Mouse (Mus musculus): ENCODE measurements around the gene Thap4.
"Not testable (repeated sequence)": the region's sequence is repeated elsewhere in the genome, so short reads cannot be mapped to it uniquely, and the experiment has no call there.

The Thap4 gene
- long read RNA-seq, experiment 1, full-length matches to known transcripts: 5 of 5 reads
- long read RNA-seq, experiment 1, partial matches to known transcripts: 0 of 5 reads
- long read RNA-seq, experiment 1, other reads (novel, unspliced or antisense): 0 of 5 reads
- long read RNA-seq, experiment 2, full-length matches to known transcripts: 7 of 9 reads
- long read RNA-seq, experiment 2, partial matches to known transcripts: 2 of 9 reads
- long read RNA-seq, experiment 2, other reads (novel, unspliced or antisense): 0 of 9 reads

DNA sequence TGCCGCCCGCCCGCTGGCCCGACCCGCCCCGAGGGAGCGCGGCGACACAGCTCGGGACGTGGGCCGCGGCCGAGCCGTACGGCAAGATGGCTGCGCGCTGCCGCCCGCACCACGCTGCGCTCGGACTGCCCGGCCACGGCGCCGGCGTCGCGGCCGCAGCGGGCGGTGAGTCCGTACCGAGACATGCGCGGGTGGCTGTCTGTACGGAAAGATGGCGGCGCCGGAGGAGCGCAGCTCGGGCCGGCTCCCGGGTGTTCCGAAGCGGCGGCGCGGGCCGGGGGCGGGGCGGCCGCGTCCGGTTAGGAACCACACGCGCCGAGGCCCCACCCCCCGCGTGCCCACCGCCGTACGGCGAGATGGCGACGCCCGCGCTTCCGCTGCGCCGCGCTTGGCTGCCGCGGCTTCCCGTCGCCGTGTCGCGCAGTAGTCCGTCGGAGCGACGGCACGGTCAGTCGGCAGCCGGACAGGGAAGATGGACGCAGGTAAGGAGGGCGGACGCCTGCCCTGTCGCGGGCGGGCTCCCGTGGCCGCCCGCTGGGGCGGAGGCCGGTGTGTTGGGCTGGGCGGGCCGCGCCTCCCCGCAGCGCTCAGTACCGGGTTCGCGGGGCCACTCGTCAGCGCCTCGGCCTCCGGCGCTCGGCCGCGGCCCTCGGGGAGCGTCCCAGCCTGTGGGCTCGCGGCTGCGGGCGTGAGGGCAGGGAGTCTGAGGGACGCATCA, at the start of gene Thap4:
Thap4 (minus strand) TSS at position 292 of the 718 bp plus-strand sequence.
- intact Hi-C loops (cut with DNase I): loop anchor here (5.0 kb wide), 1 partner anchor 48 kb away; the partner anchor contains the start of genes Dtymk and Ing5

DNA sequence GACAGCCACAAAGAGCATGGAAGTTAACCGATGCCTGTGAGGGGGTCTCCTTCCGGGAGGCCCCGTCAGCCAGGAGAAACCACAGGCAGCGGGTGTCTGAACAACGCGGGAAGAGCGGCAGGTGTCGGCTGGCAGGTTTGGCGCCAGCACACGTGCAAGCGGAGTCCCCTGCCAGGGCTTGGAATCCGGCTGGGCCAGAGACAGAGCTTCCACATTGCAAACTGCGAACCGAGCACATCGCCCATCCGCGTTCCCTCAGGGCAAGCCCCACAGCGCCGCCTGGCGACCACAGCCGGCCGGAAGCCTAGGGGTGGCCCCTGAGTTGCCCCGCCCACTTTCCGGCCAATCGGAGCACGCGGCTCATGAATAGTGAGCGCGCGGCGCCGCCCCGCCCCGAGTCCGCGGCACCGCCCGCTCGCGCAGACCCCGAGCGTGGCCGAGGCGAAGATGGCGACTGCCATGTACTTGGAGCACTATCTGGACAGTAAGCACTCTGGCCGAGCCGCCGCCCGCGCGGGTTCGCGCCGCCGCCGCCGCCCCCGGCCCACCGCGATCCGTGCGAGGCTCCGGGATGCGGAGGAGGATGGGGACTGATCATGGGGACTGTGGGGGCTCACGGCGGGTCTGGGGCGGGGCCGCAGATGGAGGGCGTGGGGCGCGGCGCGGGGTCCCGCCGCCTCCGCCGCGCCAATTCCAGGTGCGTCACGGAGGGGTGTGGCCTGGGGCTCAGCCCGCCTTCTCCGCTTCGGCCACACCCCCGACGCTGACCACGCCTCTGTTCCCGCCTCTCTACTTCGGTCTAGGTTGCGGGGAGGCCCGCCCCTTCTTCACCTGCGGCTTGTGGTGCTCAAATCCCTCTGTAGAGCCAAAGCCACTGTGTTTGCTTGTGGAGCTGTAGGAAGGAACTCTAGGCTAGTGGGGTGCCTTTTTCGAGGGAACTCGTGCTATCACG, 49.2 kb upstream of the Thap4 start, which contains the start of gene Ing5:
Ing5 (plus strand) TSS at position 410 of the 952 bp plus-strand sequence.
- intact Hi-C loops (cut with DNase I): loop anchor here (5.0 kb wide), 1 partner anchor 47 kb away; no protein-coding TSS in a partner anchor

DNA sequence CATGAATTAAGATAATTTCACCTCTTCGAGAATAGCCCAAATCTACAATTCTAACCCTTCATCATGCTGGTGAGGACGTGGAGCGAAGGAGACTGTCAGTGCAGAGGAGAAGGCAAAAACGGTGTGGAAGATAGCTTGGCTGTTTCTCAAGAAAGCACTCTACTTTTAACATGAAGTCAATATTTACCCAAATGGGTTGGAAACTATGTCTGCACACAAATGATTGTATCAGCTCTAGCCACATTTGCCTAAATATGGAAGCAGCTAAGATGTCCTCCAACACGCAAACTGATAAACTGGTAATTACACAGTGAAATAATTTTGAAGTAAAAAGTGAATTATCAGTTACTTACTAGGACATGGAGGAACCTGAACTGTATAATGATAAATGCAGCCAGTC, 48.1 kb upstream of the Thap4 start:
- intact Hi-C loops (cut with DNase I): loop anchor here (5.0 kb wide), 1 partner anchor 45 kb away; no protein-coding TSS in a partner anchor

DNA sequence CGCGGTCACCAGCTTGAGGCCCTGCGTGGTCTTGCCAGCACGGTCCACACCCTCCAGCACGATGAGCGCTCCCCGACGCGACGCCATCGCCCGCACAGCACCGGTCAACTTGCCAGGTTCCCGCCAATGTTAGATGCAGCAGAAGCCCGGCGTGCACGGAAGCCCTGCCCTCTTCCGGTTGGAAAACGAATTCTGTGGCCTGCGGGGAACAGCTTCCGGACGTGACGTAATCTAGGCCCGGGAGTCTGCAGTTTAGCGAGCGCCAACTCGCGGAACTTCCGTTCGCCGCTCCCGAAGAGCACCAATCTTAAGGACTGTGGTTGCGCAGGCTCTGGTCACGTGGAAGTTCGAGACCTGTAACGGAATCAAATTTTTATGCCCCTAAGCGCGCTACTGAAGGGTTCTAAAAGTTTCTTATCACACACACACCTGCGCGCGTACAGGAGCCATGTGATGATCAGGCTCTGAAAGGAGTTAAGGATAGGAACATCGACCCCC, 47.1 kb upstream of the Thap4 start, which contains the start of gene Dtymk:
Dtymk (minus strand) TSS at position 194 of the 498 bp plus-strand sequence.
- intact Hi-C loops (cut with DNase I): loop anchor here (5.0 kb wide), 1 partner anchor 44 kb away; no protein-coding TSS in a partner anchor

DNA sequence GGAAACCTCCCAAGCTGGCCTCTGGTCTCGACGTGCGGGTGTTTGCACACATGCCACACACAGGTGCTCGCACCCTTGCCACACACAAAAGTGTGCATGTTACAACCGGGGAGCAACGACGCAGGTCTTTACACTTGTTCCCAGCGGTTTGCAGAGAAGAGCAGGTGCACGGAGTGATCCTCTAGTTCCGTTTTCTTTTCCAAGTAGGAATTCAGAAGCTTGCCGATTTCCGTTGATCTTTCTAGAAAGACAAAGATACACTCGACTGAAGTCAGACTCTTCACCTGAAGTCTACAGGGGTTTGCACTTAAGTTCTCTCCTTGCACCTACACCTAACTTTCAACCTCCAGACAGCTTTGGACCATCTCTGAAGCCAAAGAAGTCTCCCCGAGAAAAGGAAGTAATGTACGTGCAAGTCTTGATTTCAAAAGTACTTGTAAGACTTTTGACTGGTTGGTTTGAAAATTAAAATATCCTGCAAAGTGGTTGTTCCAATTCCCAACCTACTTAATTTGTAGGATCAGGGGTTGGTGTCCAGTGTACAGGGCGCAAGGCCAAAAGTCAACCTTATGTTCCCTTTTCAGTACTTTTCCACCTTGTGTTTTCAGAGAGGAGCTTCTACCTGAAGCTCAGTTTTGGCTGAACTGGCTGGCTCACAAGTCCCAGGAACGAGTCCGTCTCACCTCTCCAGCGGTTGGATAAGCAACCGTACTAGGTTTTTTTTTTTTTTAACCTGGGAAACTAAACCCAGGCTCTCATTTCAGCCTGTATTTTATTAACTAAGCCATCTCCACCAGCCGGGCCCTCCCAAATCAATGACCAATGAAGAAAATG, 46.2 kb upstream of the Thap4 start:
- intact Hi-C loops (cut with DNase I): loop anchor here (5.0 kb wide), 1 partner anchor 44 kb away; no protein-coding TSS in a partner anchor

DNA sequence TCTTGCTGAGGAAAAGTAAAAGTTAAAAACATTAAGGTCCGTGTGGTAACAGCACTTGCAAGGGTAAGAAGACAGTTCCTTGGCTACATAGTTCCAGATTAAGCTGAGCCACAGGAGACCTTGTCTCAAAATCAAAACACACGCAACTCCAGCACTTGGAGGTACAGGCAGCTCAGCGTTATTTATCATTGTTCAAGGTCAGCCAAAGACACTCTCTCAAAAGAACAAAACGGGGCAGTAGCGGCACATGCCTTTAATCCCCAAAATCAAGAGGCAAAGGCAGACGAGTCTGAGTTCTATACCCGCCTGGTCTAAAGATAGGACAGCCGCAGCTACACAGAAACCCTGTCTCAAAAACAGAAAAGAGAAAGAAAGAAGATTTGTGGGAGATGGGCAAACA, 41.2 kb upstream of the Thap4 start:
- intact Hi-C loops (cut with DNase I): no loop called here

DNA sequence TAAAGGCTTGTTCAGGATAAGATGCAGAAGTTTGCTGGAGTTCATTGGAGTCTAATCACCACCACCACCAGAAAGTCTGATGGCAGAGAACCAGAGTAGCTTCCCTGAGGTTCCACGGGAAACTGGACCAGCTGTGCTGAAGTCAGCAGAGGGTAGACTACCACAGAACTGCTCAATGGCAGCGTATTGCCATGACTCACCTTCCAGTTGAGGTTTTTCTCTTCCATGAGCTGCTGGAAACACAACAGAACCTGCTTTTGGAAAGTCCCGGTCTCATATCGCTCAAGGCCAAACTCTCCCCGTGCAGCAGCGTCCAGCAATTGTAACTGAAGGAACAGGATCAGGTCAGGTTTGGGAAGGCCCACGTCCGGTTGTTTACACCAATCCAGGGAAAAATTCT, 39.9 kb upstream of the Thap4 start:
- intact Hi-C loops (cut with DNase I): no loop called here

DNA sequence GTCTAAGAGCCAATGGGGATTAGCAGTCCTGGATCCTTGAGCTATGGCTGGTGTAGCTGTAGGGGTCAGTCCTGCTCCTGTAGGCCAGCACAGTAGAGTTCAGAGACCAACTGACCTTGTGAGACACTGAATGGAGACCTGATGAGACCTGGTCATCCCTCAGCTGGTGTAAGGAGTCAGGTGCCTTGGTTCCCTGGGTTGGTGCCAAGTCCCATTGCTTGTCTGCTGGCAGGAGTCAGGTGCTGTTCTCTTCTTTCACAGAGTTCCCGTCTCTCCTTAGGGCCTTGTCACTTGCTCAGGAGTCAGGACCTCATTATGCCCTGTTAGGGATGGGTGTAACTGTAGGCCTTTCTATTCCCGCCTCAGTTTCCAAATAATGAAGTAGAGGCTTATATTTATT, 32.2 kb upstream of the Thap4 start:
- intact Hi-C loops (cut with DNase I): no loop called here

DNA sequence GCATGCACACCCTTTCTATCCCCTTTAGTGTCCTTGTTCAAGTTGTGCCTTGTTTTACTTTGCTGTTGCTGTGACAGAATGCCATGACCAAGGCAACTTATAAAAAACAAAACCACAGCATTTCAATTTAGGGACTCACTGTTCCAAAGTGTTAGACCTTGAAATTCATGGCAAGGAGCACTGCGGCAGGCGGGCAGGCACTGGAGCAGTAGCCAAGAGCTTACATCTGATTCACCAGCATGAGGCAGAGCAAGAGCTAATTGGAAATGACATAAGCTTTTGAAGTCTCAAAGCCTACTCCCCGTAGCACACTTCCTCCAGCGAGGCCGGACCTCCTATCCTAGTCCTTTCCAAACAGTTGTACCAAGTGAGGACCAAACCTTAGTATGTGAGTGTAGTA, 22.0 kb upstream of the Thap4 start:
- intact Hi-C loops (cut with DNase I): no loop called here

DNA sequence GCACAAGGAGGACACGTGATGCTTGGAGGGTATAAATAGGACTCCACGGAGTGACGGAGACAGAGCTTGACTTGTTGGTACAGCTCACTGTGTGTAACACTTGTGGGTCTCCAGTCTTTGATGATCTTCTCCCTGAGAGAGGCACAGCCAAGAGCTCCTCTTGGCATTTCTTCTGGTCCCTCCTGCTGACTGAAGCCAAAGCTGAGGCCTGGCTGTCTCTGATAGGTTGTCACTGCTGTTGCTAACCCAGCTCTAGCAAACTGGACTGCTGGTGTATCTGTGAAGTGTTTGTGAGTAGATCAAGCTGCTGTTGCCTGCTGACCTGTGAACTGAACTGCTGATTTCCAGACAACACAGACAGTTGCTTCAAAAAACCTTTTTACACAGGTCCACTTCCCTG, 15.2 kb upstream of the Thap4 start:
- intact Hi-C loops (cut with DNase I): no loop called here

DNA sequence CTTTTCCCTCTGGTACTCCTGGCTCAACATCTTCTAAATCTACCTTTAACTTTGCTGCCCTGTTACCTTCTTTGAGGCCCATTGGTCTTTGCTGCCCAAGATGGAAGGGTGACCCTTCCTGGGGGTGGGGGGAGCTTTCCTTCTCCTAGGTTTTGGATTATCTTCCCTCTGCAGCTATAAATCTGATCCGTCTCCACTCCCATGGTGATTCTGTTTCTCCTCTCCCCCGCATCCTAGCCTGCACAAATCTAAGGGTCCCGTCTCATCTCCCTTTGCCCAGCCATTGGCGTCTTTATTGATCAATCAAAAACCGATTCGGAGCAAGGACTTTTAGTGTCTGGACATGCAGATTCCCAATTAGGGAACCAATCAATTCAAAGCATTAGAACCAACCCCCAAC, 12.9 kb upstream of the Thap4 start:
- intact Hi-C loops (cut with DNase I): no loop called here

DNA sequence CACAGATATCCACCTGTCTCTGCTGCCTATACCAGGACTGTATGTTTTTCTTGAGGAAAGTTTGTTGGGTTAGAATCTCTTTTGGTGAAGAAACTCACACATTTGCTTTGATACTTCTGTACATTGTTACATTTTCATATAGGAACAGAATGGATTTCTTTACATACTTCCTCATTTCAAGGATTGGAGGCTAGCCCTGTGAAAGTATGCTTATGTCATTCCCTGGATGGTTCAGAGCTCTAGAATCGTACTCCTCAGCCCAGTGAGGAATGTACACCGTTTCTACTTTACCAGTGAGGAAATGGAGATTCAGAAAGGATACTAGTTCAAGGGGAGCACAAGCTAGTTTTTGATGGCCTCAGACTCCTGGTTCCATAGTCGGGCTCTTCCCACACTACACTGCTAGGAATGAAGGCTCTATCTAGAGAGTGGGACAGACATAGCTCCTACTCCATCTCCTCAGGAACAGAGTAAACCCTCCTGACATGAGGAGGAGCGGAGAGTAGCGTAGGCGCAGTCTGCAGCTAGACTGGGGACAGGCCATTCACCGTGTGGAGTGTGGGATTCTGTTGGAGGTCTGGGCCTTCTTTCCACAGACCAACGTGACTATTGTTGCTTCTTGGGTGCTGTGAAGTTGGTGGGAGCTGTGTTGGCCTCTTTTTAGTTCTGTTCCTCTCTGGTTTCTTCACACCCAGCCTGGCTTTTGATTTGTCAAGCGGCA, 10.4 kb upstream of the Thap4 start:
- intact Hi-C loops (cut with DNase I): no loop called here

DNA sequence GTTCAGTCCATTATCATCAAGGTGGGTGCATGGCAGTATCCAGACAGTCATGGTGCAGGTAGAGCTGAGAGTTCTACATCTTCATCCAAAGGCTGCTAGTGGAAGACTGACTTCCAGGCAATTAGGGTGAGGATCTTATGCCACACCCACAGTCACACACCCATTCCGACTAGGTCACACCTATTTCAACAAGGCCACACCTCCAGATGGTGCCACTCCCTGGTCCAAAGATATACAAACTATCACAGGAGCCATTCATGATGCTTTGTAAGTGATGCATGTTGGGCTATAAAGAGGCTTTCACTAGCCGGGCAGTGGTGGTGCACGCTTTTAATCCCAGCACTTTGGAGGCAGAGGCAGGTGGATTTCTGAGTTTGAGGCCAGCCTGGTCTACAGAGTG, 8.9 kb upstream of the Thap4 start:
- intact Hi-C loops (cut with DNase I): not testable (repeated sequence)

DNA sequence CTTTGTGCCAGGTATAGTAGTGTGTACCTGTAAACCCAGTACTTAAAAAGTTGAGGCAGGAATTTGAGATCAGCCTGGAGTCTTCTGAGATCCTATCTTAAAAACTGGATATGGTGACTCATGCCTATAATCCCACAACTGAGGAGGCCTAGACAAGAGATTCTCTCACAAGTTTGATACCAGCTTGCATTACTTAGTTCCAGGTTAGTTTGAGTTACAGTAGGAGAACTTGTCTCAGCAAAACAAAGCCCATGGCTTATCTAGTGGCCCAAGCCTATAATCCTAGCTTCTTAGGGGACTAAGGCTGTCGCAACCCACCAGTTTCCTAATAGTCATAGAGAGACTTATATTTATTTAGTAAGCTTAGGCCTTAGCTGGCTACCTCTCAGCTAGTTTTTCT, 5.4 kb upstream of the Thap4 start:
- intact Hi-C loops (cut with DNase I): no loop called here

DNA sequence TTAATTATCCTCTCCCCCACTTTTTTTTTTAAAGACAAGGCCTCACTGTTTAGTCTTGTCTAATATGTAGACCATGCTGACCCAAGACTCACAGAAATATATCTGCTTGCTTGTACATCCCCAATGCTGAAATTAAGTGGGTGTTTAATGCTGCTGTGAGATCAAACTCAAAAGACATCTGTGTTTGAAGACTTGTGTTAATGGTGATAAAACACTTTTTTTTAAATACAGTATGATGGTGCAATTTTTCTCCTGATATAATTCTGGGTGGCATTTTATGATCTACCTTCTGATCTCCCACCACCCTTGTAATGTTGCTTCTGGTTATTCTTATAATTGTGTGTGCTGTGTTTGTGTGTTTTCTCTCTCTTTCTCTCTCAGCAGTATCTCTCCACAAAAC, 1.5 kb upstream of the Thap4 start:
- intact Hi-C loops (cut with DNase I): loop anchor here (5.0 kb wide), 1 partner anchor 46 kb away; the partner anchor contains the start of genes Dtymk and Ing5

DNA sequence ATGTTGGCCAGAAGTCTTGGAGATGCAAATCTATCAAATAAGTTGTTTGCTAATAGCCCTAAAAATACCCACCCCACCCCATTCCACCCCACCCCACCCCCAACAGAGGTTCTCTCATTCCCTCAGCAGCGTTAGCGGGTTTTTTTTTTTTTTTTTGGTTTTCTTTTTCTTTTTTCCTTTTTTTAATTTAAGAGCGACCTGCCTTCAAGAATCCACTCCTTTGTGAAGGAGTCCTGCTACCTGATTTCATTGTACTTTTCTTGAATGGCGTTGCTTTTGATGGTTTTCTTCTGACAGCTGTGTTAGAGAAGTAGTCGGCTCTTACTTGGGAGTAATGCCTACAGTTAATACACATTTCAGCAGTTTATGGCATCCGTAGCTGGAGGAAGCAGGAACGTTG, 954 bp upstream of the Thap4 start:
- intact Hi-C loops (cut with DNase I): loop anchor here (5.0 kb wide), 1 partner anchor 47 kb away; the partner anchor contains the start of genes Dtymk and Ing5

DNA sequence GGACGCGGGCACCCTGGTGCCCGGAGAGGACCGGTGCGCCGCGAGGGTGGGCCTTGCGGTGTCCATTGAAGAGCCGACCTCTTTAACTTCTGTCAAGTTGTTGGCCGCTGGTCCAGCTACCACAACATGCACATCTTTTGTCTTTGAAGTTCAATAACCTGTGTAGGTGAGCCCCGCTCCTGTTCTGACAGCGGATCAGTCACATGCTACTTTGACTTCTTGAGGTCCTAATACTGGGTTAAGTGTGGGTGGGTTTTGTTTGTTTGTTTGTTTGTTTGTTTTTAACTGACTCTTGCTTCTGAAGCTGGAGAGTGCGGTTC, 587 bp upstream of the Thap4 start:
- intact Hi-C loops (cut with DNase I): loop anchor here (5.0 kb wide), 1 partner anchor 47 kb away; the partner anchor contains the start of genes Dtymk and Ing5

DNA sequence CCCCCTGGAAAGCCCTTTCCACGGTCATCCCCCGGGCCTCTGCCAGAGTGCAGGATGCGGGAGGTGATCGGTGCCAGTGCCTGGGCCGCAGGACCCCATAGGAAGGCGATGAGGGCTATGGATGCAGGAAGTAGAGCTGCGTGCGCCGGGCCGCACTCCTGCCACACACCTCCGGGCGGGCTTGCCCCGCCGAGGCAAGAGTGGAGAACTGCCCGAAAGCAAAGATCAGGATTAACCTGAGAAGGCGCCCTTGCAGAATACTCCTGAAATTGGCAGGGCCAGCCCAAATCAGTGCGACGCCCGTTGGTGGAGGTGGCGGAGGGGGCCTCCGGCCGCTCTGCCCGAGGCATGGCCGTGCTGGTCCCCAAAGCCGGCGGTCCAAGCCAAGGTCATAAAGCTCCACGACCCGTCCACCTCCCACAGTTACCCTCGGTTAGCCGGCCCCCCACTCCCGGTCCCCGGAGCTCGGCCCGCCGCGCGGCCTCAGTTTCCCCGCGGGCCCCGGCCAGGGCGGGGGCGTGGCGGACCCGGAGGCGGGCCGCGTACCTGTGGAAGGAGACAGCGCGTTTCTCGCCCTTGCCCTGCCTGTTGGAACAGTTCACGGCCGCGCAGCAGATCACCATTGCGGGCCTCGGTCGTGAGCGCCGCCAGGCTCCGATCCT, 622 bp downstream of the Thap4 start:
- intact Hi-C loops (cut with DNase I): no loop called here

DNA sequence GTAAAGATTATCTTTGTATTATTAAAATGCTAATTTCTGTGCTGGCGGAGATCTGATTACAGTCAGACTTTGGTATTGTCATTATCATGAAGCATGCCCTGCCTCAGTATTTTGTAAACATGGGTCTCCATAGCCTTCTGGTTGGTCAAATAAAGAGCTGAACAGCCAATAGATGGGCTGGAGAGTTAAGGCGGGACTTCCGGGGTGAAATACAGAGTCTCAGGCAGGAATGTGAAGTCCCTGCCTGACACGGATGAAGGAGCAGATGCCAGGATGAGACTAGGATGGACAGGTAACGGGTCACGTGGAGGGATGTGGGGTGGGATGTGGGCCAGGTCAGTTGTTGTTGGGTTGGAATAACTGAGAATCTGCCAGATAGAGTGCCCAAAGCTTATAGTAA, 3.4 kb downstream of the Thap4 start, which contains the start of gene Atg4b:
Atg4b (plus strand) TSS at position 211 of the 400 bp plus-strand sequence.
- intact Hi-C loops (cut with DNase I): no loop called here
